Mouse (Mus musculus) ES-Bruce4 (cell line): ENCODE data around the gene Pola2. TPM values are rescaled to one million over a fixed set of nuclear protein-coding genes. Genes with fewer than 3 reads are reported as not detected.
A peak's percentile ranks its signal among the peaks of the same experiment; 100 is the strongest.

ENCODE experiments used
- H3K27ac ChIP-seq: 2 replicates; pipeline ENCODE4 v1.5.1; 2012; ENCODE audit warnings: low read length, inconsistent platforms; ENCODE audit not compliant: insufficient read depth
- H3K27me3 ChIP-seq: 2 replicates; pipeline ENCODE4 v1.6.1; 2012; ENCODE audit warnings: mild to moderate bottlenecking, low read length, inconsistent platforms; ENCODE audit not compliant: control insufficient read depth, poor library complexity, insufficient read depth, severe bottlenecking
- H3K36me3 ChIP-seq: 2 replicates; pipeline ENCODE4 v1.6.1; 2012; ENCODE audit warnings: inconsistent platforms, mild to moderate bottlenecking, low read length, moderate library complexity; ENCODE audit not compliant: control insufficient read depth, poor library complexity, insufficient read depth, severe bottlenecking
- H3K4me1 ChIP-seq: one replicate; pipeline ENCODE4 v1.8.1; 2011; ENCODE audit warnings: low read length; ENCODE audit not compliant: control insufficient read depth, insufficient read depth
- H3K4me3 ChIP-seq: 2 replicates; pipeline ENCODE4 v1.5.1; 2011; ENCODE audit warnings: low read depth, mild to moderate bottlenecking, low read length
- H3K9ac ChIP-seq: 2 replicates; pipeline ENCODE4 v1.6.1; 2012; ENCODE audit warnings: low read depth, mild to moderate bottlenecking, inconsistent platforms; ENCODE audit not compliant: poor library complexity, severe bottlenecking
- H3K9me3 ChIP-seq: replicated peaks from 2 replicates; pipeline ENCODE4 v1.6.1; 2012; ENCODE audit warnings: mild to moderate bottlenecking, low read length, inconsistent platforms; ENCODE audit not compliant: control insufficient read depth, poor library complexity, insufficient read depth, severe bottlenecking
- CTCF ChIP-seq: IDR thresholded peaks from one replicate; pipeline ENCODE4 v1.8.1; 2011; ENCODE audit warnings: low read depth, low read length
- EP300 ChIP-seq: IDR thresholded peaks from 2 replicates; pipeline ENCODE4 v1.6.1; 2011; ENCODE audit warnings: low read depth, low read length; ENCODE audit not compliant: insufficient read depth
- POLR2A ChIP-seq: IDR thresholded peaks from one replicate; pipeline ENCODE4 v1.8.1; 2011; ENCODE audit warnings: low read length; ENCODE audit not compliant: insufficient read depth
- polyA plus RNA-seq: library from polyadenylated mRNA; stranded (reverse); fragments of >200 nt; gene quantifications from 2 replicates; pipeline ENCODE4 v1.2.4, GENCODE M21; 2011; ENCODE audit warnings: low read depth; ENCODE audit not compliant: missing spikeins, insufficient read depth, insufficient read length

The Pola2 gene
- polyA plus RNA-seq, 1 experiment: 95.9 TPM

- peak overlapping the region; percentile 90 for H3K4me3 ChIP-seq
- H3K9me3 ChIP-seq: no peaks in the 10 kb centered on the region
- 0 out of 2 replicates have a peak, but pooled peaks cover 2% of the 10 kb centered on the region for H3K36me3 ChIP-seq
- H3K27ac ChIP-seq: no peak overlapping the region
- H3K4me1 ChIP-seq: no peaks in the 10 kb centered on the region
- H3K27me3 ChIP-seq: no peaks in the 10 kb centered on the region
- TF ChIP-seq EP300 (no peak), CTCF (no peak), POLR2A (no peak)
- peak overlapping the region; percentile 79 for H3K9ac ChIP-seq
Observed at GRCm38 (mm10) chr19:5893282-5894001, 70.6 kb downstream of the Pola2 start.

- TF ChIP-seq POLR2A (no peak), EP300 (no peak), CTCF (no peak)
- H3K4me1 ChIP-seq: no peaks in the 10 kb centered on the region
- H3K36me3 ChIP-seq: no peaks in the 10 kb centered on the region
- H3K27me3 ChIP-seq: no peaks in the 10 kb centered on the region
- no peak overlapping the region for H3K4me3 ChIP-seq
- no peak overlapping the region for H3K27ac ChIP-seq
- H3K9me3 ChIP-seq: no peaks in the 10 kb centered on the region
- peak overlapping the region; percentile 79; the same call in 1 of the 2 replicates for H3K9ac ChIP-seq
Observed at GRCm38 (mm10) chr19:5892735-5893134, 71.3 kb downstream of the Pola2 start.

GRCm38 (mm10) chr19:5892262-5892661, 71.7 kb downstream of the Pola2 start:
- no peaks in the 10 kb centered on the region for H3K4me1 ChIP-seq
- H3K36me3 ChIP-seq: no peaks in the 10 kb centered on the region
- H3K4me3 ChIP-seq: no peak overlapping the region
- no peak for TF ChIP-seq EP300
- no peak for TF ChIP-seq CTCF
- no peak for TF ChIP-seq POLR2A
- H3K27me3 ChIP-seq: no peaks in the 10 kb centered on the region
- H3K9ac ChIP-seq: no peak overlapping the region
- H3K27ac ChIP-seq: no peak overlapping the region
- H3K9me3 ChIP-seq: no peaks in the 10 kb centered on the region

- TF ChIP-seq EP300: no peak
- no peak for TF ChIP-seq POLR2A
- no peak for TF ChIP-seq CTCF
- H3K27ac ChIP-seq: no peak overlapping the region
- H3K9me3 ChIP-seq: no peaks in the 10 kb centered on the region
- H3K36me3 ChIP-seq: no peaks in the 10 kb centered on the region
- no peaks in the 10 kb centered on the region for H3K27me3 ChIP-seq
- H3K4me1 ChIP-seq: no peaks in the 10 kb centered on the region
- H3K9ac ChIP-seq: no peak overlapping the region
- H3K4me3 ChIP-seq: no peak overlapping the region
Observed at GRCm38 (mm10) chr19:5891521-5892258, 72.3 kb downstream of the Pola2 start.

Other genes with a start within 250 kb of the Pola2 start
- gene Ehbp1l1, start 237.9 kb downstream of the Pola2 start, polyA plus RNA-seq: 4.3 and 5.4 TPM in 2 replicates
- gene Fam89b, start 234.5 kb downstream of the Pola2 start, polyA plus RNA-seq: 13.1 and 14.6 TPM in 2 replicates
- 5.9 and 8.2 TPM in 2 replicates for gene Ltbp3, start 223.3 kb downstream of the Pola2 start, polyA plus RNA-seq
- 37.1 and 42.8 TPM in 2 replicates for gene Scyl1, start 192.8 kb downstream of the Pola2 start, polyA plus RNA-seq
- gene Frmd8, start 88.9 kb downstream of the Pola2 start, polyA plus RNA-seq: 26.3 and 33.1 TPM in 2 replicates
- gene Slc25a45, start 86.4 kb downstream of the Pola2 start, polyA plus RNA-seq: 0.46 and 0.48 TPM in 2 replicates
- 1.9 and 3.6 TPM in 2 replicates for gene Tigd3, start 70.1 kb downstream of the Pola2 start, polyA plus RNA-seq
- 129 and 137 TPM in 2 replicates for gene Dpf2, start 51.2 kb downstream of the Pola2 start, polyA plus RNA-seq
- gene Cdc42ep2, start 39.4 kb downstream of the Pola2 start, polyA plus RNA-seq: 0.93 and 1.5 TPM in 2 replicates
- gene Slc22a20, start 21.9 kb upstream of the Pola2 start, polyA plus RNA-seq: not detected in 2 replicates
- 21.8 and 25.2 TPM in 2 replicates for gene Capn1, start 51.7 kb upstream of the Pola2 start, polyA plus RNA-seq
- gene Syvn1, start 82.4 kb upstream of the Pola2 start, polyA plus RNA-seq: 16.4 and 18.6 TPM in 2 replicates
- 44.9 and 65.1 TPM in 2 replicates for gene Mrpl49, start 93.6 kb upstream of the Pola2 start, polyA plus RNA-seq
- 1,239 and 1,271 TPM in 2 replicates for gene Fau, start 93.6 kb upstream of the Pola2 start, polyA plus RNA-seq
- gene Znhit2, start 97.0 kb upstream of the Pola2 start, polyA plus RNA-seq: 6.5 and 8.9 TPM in 2 replicates
- 19.1 and 25.8 TPM in 2 replicates for gene Tm7sf2, start 104.2 kb upstream of the Pola2 start, polyA plus RNA-seq
- gene Vps51, start 113.0 kb upstream of the Pola2 start, polyA plus RNA-seq: 46.6 and 47.4 TPM in 2 replicates
- gene Tmem262, start 115.8 kb upstream of the Pola2 start, polyA plus RNA-seq: not detected in 2 replicates
- gene Gm28374, start 118.1 kb upstream of the Pola2 start, polyA plus RNA-seq: not detected in 2 replicates
- 34.2 and 49.7 TPM in 2 replicates for gene Zfpl1, start 120.8 kb upstream of the Pola2 start, polyA plus RNA-seq
- gene Cdca5, start 120.8 kb upstream of the Pola2 start, polyA plus RNA-seq: 47.7 and 50.5 TPM in 2 replicates
- 5.9 and 6.3 TPM in 2 replicates for gene AC131692.1, start 130.2 kb upstream of the Pola2 start, polyA plus RNA-seq
- gene Naaladl1, start 141.6 kb upstream of the Pola2 start, polyA plus RNA-seq: 2.9 and 3.5 TPM in 2 replicates
- 13.5 and 17.6 TPM in 2 replicates for gene Sac3d1, start 154.4 kb upstream of the Pola2 start, polyA plus RNA-seq
- 8.6 and 10.0 TPM in 2 replicates for gene Snx15, start 164.1 kb upstream of the Pola2 start, polyA plus RNA-seq
- gene Batf2, start 176.8 kb upstream of the Pola2 start, polyA plus RNA-seq: not detected in 2 replicates
- gene Arl2, start 177.3 kb upstream of the Pola2 start, polyA plus RNA-seq: 38.7 and 40.4 TPM in 2 replicates
- gene Majin, start 220.2 kb upstream of the Pola2 start, polyA plus RNA-seq: not detected in 2 replicates